Mouse (Mus musculus) CH12.LX (cell line): ENCODE data around the gene Slc16a2. TPM values are rescaled to one million over a fixed set of nuclear protein-coding genes. Genes with fewer than 3 reads are reported as not detected.

Source experiments
- DNase-seq: peaks from one replicate; pipeline ENCODE4 v3.0.0-alpha.2; 2013; ENCODE audit errors: extremely low read depth
- H3K27ac ChIP-seq: 2 replicates; pipeline ENCODE4 v1.5.1; 2012; ENCODE audit warnings: low read depth, mild to moderate bottlenecking, control low read depth, moderate library complexity; ENCODE audit not compliant: insufficient read depth
- H3K27me3 ChIP-seq: replicated peaks from 2 replicates; pipeline ENCODE3; 2012; ENCODE audit warnings: inconsistent platforms
- H3K36me3 ChIP-seq, 2 experiments: replicated peaks in 1 of 2; 2 replicates each; pipeline versions ENCODE3 to v1.6.1; 2012; ENCODE audit warnings: inconsistent platforms in 1 of 2, low read length in 1 of 2, mild to moderate bottlenecking in 1 of 2, mixed read lengths in 1 of 2, moderate library complexity in 1 of 2; ENCODE audit not compliant: control insufficient read depth in 1 of 2, insufficient read depth in 1 of 2
- H3K4me1 ChIP-seq, 2 experiments: 2 replicates each; pipeline ENCODE4 v1.6.1; 2012; ENCODE audit warnings: inconsistent platforms in 1 of 2, moderate library complexity in 1 of 2; ENCODE audit not compliant: insufficient read depth in 2 of 2, control insufficient read depth in 1 of 2
- H3K4me2 ChIP-seq: 2 replicates; pipeline ENCODE4 v1.6.1; 2012; ENCODE audit warnings: low read depth, mild to moderate bottlenecking, control low read depth; ENCODE audit not compliant: poor library complexity, insufficient read depth, severe bottlenecking
- H3K4me3 ChIP-seq, 3 experiments: fragments of 150-350 bp in 1 of 3; sonication (generic) in 1 of 3; replicated peaks in 1 of 3; 2 replicates each; pipeline versions ENCODE3 to v1.5.1; 2011 to 2012; ENCODE audit warnings: low read depth in 2 of 3, low read length in 2 of 3, mild to moderate bottlenecking in 2 of 3, moderate library complexity in 2 of 3, control low read depth in 1 of 3, improper control_type of control experiment in 1 of 3, inconsistent platforms in 1 of 3, mixed read lengths in 1 of 3; ENCODE audit not compliant: poor library complexity in 1 of 3
- H3K79me2 ChIP-seq: replicated peaks from 2 replicates; pipeline ENCODE4 v1.6.1; 2012; ENCODE audit warnings: mild to moderate bottlenecking, moderate library complexity; ENCODE audit not compliant: control insufficient read depth, poor library complexity, insufficient read depth, severe bottlenecking; ENCODE audit errors: extremely low read depth
- H3K9ac ChIP-seq: 2 replicates; pipeline ENCODE4 v1.6.1; 2012; ENCODE audit warnings: low read depth, mild to moderate bottlenecking, control low read depth, moderate library complexity; ENCODE audit not compliant: insufficient read depth
- H3K9me3 ChIP-seq: replicated peaks from 2 replicates; pipeline ENCODE3; 2012; ENCODE audit warnings: low read length, inconsistent platforms, mixed read lengths
- BHLHE40 ChIP-seq: IDR thresholded peaks from 2 replicates; pipeline ENCODE4 v1.6.1; 2011; ENCODE audit warnings: mild to moderate bottlenecking, low read depth, low read length, improper control_type of control experiment
- CHD1 ChIP-seq: IDR thresholded peaks from 2 replicates; pipeline ENCODE4 v1.6.1; 2012; ENCODE audit warnings: low read depth, low read length, improper control_type of control experiment, inconsistent platforms
- CHD2 ChIP-seq: IDR thresholded peaks from 2 replicates; pipeline ENCODE4 v1.6.1; 2011; ENCODE audit warnings: low read length, improper control_type of control experiment
- E2F4 ChIP-seq: IDR thresholded peaks from 2 replicates; pipeline ENCODE4 v1.6.1; 2011; ENCODE audit warnings: low read depth, low read length, improper control_type of control experiment; ENCODE audit not compliant: insufficient replicate concordance
- ELF1 ChIP-seq: IDR thresholded peaks from 2 replicates; pipeline ENCODE4 v1.6.1; 2014; ENCODE audit warnings: low read depth, mild to moderate bottlenecking, inconsistent platforms, low read length, improper control_type of control experiment
- EP300 ChIP-seq: IDR thresholded peaks from 2 replicates; pipeline ENCODE4 v1.6.1; 2011; ENCODE audit warnings: low read length, improper control_type of control experiment
- ETS1 ChIP-seq: conservative IDR thresholded peaks from 2 replicates; pipeline ENCODE4 v1.6.1; 2012; ENCODE audit warnings: low read depth, mild to moderate bottlenecking, inconsistent platforms, low read length, improper control_type of control experiment, moderate library complexity
- GABPA ChIP-seq: IDR thresholded peaks from 2 replicates; pipeline ENCODE4 v1.6.1; 2012; ENCODE audit warnings: low read depth, low read length, improper control_type of control experiment, inconsistent platforms; ENCODE audit not compliant: insufficient replicate concordance
- HCFC1 ChIP-seq: IDR thresholded peaks from 2 replicates; pipeline ENCODE4 v1.6.1; 2012; ENCODE audit warnings: low read depth, mild to moderate bottlenecking, inconsistent platforms, low read length, improper control_type of control experiment
- IRF4 ChIP-seq: IDR thresholded peaks from 2 replicates; pipeline ENCODE4 v1.6.1; 2014; ENCODE audit warnings: low read depth, mild to moderate bottlenecking, inconsistent platforms, low read length, improper control_type of control experiment
- JUN ChIP-seq: IDR thresholded peaks from 2 replicates; pipeline ENCODE4 v1.6.1; 2011; ENCODE audit warnings: low read depth, mild to moderate bottlenecking, low read length, improper control_type of control experiment, moderate library complexity; ENCODE audit not compliant: insufficient read depth
- JUND ChIP-seq: conservative IDR thresholded peaks from 2 replicates; pipeline ENCODE4 v1.6.1; 2011; ENCODE audit warnings: low read depth, low read length, improper control_type of control experiment
- KAT2A ChIP-seq: IDR thresholded peaks from 2 replicates; pipeline ENCODE4 v1.6.1; 2012; ENCODE audit warnings: low read length, improper control_type of control experiment, inconsistent platforms; ENCODE audit not compliant: insufficient replicate concordance
- MAX ChIP-seq: IDR thresholded peaks from 2 replicates; pipeline ENCODE4 v1.6.1; 2011; ENCODE audit warnings: low read length, improper control_type of control experiment
- MAZ ChIP-seq: IDR thresholded peaks from 2 replicates; pipeline ENCODE4 v1.6.1; 2012; ENCODE audit warnings: low read depth, mild to moderate bottlenecking, inconsistent platforms, low read length, improper control_type of control experiment, moderate library complexity
- MEF2A ChIP-seq: IDR thresholded peaks from 2 replicates; pipeline ENCODE4 v1.6.1; 2014; ENCODE audit warnings: low read depth, mild to moderate bottlenecking, inconsistent platforms, low read length, improper control_type of control experiment, borderline replicate concordance
- MYC ChIP-seq: IDR thresholded peaks from 2 replicates; pipeline ENCODE4 v1.6.1; 2011; ENCODE audit warnings: low read depth, mild to moderate bottlenecking, improper control_type of control experiment, low read length
- NELFE ChIP-seq: IDR thresholded peaks from 2 replicates; pipeline ENCODE4 v1.6.1; 2011; ENCODE audit warnings: low read depth, low read length, improper control_type of control experiment
- PAX5 ChIP-seq: IDR thresholded peaks from 2 replicates; pipeline ENCODE4 v1.6.1; 2012; ENCODE audit warnings: low read length, inconsistent platforms, mixed read lengths
- POLR2AphosphoS2 ChIP-seq: IDR thresholded peaks from 2 replicates; pipeline ENCODE4 v1.6.1; 2011; ENCODE audit warnings: low read depth, low read length, improper control_type of control experiment
- RAD21 ChIP-seq: IDR thresholded peaks from 2 replicates; pipeline ENCODE4 v1.6.1; 2011; ENCODE audit warnings: low read depth, mild to moderate bottlenecking, low read length, improper control_type of control experiment, moderate library complexity
- SIN3A ChIP-seq: IDR thresholded peaks from 2 replicates; pipeline ENCODE4 v1.6.1; 2012; ENCODE audit warnings: low read length, improper control_type of control experiment, inconsistent platforms
- SMC3 ChIP-seq: IDR thresholded peaks from 2 replicates; pipeline ENCODE4 v1.6.1; 2011; ENCODE audit warnings: low read depth, low read length, improper control_type of control experiment
- TBP ChIP-seq: conservative IDR thresholded peaks from 2 replicates; pipeline ENCODE4 v1.6.1; 2011; ENCODE audit warnings: low read depth, low read length, improper control_type of control experiment
- TCF12 ChIP-seq: IDR thresholded peaks from 2 replicates; pipeline ENCODE4 v1.6.1; 2014; ENCODE audit warnings: low read depth, mild to moderate bottlenecking, inconsistent platforms, low read length, improper control_type of control experiment
- UBTF ChIP-seq: IDR thresholded peaks from 2 replicates; pipeline ENCODE4 v1.6.1; 2012; ENCODE audit warnings: low read depth, mild to moderate bottlenecking, inconsistent platforms, low read length, improper control_type of control experiment, moderate library complexity
- USF1 ChIP-seq: IDR thresholded peaks from 2 replicates; pipeline ENCODE4 v1.6.1; 2014; ENCODE audit warnings: low read depth, mild to moderate bottlenecking, inconsistent platforms, low read length, improper control_type of control experiment
- ZC3H11A ChIP-seq: IDR thresholded peaks from 2 replicates; pipeline ENCODE4 v1.6.1; 2012; ENCODE audit warnings: low read depth, mild to moderate bottlenecking, inconsistent platforms, low read length, improper control_type of control experiment
- ZKSCAN1 ChIP-seq: IDR thresholded peaks from 2 replicates; pipeline ENCODE4 v1.6.1; 2012; ENCODE audit warnings: low read depth, inconsistent platforms, low read length, improper control_type of control experiment, borderline replicate concordance
- dilution Hi-C: fragments of 300-500 bp; cut with MboI; formaldehyde crosslinking; loops from 2 replicates; pipeline ENCODE4 v1.14.3; 2020; ENCODE audit warnings: low sequenced_read_pairs; ENCODE audit not compliant: extremely low pct_unique_long_range_greater_than_20kb, extremely low pct_ligation_motif_present
- in situ Hi-C: fragments of 300-500 bp; cut with MboI; formaldehyde crosslinking; loops from 3 replicates; pipeline ENCODE4 v1.14.3; 2019; ENCODE audit warnings: low sequenced_read_pairs, low pct_ligation_motif_present, low pct_unique_long_range_greater_than_20kb, mixed read lengths
- polyA plus RNA-seq: library from polyadenylated mRNA; unstranded; fragments of >175 nt; gene quantifications from 2 replicates; pipeline ENCODE4 v1.2.1, GENCODE M21; 2012; ENCODE audit warnings: low read depth; ENCODE audit not compliant: insufficient read length
- total RNA-seq, 2 experiments: library from RNA; depleted of rRNA; stranded (reverse); fragments of 300-350 nt in 1 of 2; fragments of >200 nt in 1 of 2; gene quantifications; 2 replicates each; pipeline ENCODE4 v1.2.3; 2012 to 2014

Gene Slc16a2
- total and polyA plus RNA-seq, 3 experiments = 0.32 to 2.2 (median 0.42) TPM

GRCm38 (mm10) chrX:103746197-103746596, 75.6 kb downstream of the Slc16a2 start:
- Histone ChIP-seq H3K4me2 (no peak overlapping the region; the same call in 1 of the 2 replicates), H3K27me3 (no peaks in the 10 kb centered on the region), H3K4me3 (no peak overlapping the region), H3K36me3 (no peaks in the 10 kb centered on the region), H3K4me1 (peaks cover 8 to 31% of the 10 kb centered on the region in 2 experiments), H3K9me3 (no peaks in the 10 kb centered on the region), H3K9ac (no peak overlapping the region), H3K27ac (no peak overlapping the region), H3K79me2 (no peaks in the 10 kb centered on the region)
- in situ Hi-C loops (no loop called here), dilution Hi-C loops (no loop called here)
- peak; percentile 62 for DNase-seq
- peak; percentile 54; the same call in 1 of the 2 replicates for TF ChIP-seq ETS1
- TF ChIP-seq IRF4 = peak; percentile 85
- TF ChIP-seq ELF1 = peak; percentile 30; the same call in 1 of the 2 replicates
- TF ChIP-seq RAD21 = no peak
- no peak for TF ChIP-seq TCF12
- peak; percentile 59; the same call in 1 of the 2 replicates for TF ChIP-seq MEF2A
- TF ChIP-seq KAT2A = no peak
- TF ChIP-seq NELFE = no peak
- TF ChIP-seq POLR2AphosphoS2 = no peak
- peak; percentile 76 for TF ChIP-seq EP300
- no peak for TF ChIP-seq MYC
- TF ChIP-seq ZC3H11A = no peak
- no peak for TF ChIP-seq USF1
- TF ChIP-seq BHLHE40 = no peak
- peak; percentile 68; the same call in 1 of the 2 replicates for TF ChIP-seq JUND
- TF ChIP-seq SMC3 = no peak

- H3K4me3 ChIP-seq = no peak overlapping the region
- no peak for TF ChIP-seq CHD1
- no peak for TF ChIP-seq GABPA
- no peak for TF ChIP-seq MAZ
- no peak for TF ChIP-seq MYC
- TF ChIP-seq ZKSCAN1 = no peak
- TF ChIP-seq MAX = no peak
- TF ChIP-seq CHD2 = no peak
- no peak for TF ChIP-seq UBTF
- no peak for TF ChIP-seq NELFE
- TF ChIP-seq JUN = no peak
- TF ChIP-seq TBP = no peak
- no peak for TF ChIP-seq SIN3A
- no peak for TF ChIP-seq POLR2AphosphoS2
- no peak for TF ChIP-seq USF1
- no peak for TF ChIP-seq HCFC1
- no peak for TF ChIP-seq PAX5
- TF ChIP-seq EP300 = no peak
- TF ChIP-seq E2F4 = no peak
- no peak for TF ChIP-seq SMC3
- in situ Hi-C loops (no loop called here), dilution Hi-C loops (no loop called here)
- H3K27me3 ChIP-seq = no peaks in the 10 kb centered on the region
- DNase-seq = no peak
- no peak overlapping the region for H3K27ac ChIP-seq
- H3K4me1 ChIP-seq = peaks cover 11 to 35% of the 10 kb centered on the region in 2 experiments
- H3K36me3 ChIP-seq = no peaks in the 10 kb centered on the region
- no peak overlapping the region for H3K4me2 ChIP-seq
- no peaks in the 10 kb centered on the region for H3K9me3 ChIP-seq
- H3K79me2 ChIP-seq = no peaks in the 10 kb centered on the region
- no peak overlapping the region for H3K9ac ChIP-seq
Measured at GRCm38 (mm10) chrX:103744171-103745039, 77.4 kb downstream of the Slc16a2 start.
